Mouse (Mus musculus): ENCODE results near the gene Mucl2.
"Not testable (repeated sequence)": the region's sequence is repeated elsewhere in the genome, so short reads cannot be mapped to it uniquely, and the experiment has no call there.

Mucl2 gene

DNA sequence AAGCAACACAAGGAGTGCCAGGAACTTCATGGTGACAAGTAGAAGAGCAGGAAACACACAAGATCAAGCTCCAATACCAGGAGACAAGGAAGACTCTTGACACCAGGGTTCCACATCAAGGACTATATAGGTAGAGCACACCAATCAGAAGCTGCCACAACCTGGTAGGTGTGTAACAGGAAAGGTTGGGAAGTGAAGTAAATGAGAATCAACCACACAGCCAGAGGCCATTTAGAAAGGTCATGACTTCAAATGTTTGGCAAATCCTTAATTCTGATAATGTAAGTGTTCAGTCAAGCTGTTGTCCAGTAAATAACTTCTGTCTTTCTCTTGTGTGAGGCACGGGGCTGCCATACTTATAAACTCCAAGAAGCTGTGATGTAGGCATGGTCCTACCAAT is at the start of gene Mucl2:
Gene Mucl2 (minus strand): TSS at position 101 of the 400 bp plus-strand sequence.
- no peak for DNase-seq

DNA sequence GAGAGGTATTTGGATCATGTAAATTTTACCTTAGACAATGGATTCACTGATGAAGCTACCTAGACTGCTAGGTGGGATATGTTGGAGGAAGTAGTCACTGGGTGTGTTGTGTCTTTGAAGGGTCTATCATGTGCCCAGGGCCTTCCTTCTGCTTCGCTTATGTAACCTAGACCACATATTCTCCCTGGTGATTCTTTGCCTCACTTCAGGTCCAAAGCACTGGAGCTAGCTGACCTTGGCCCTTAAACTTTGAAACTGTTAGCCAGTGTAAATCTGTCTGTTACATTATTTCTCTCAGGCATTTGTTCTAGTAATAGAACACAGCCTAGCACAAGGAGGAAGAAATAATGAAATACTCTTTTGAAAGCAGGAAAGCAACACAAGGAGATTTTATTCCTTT is 13.9 kb upstream of the Mucl2 start:
- DNase-seq, result not testable (repeated sequence)

Measured in thymus, postnatal 36 days (tissue).